Mouse (Mus musculus): ENCODE results near the gene Ngef. TPM values are rescaled to one million over a fixed set of nuclear protein-coding genes. Genes with fewer than 3 reads are reported as not detected.

Ngef gene
- total RNA-seq, 1 experiment: 1.2 TPM

GRCm38 (mm10) chr1:87449432-87449831 is 124.2 kb downstream of the Ngef start:
- Histone ChIP-seq H3K4me3 (ENCODE audit: insufficient read depth in 1 of 2, low read depth in 1 of 2, low read length in 2 of 2, poor library complexity in 1 of 2, severe bottlenecking in 1 of 2) (no peak overlapping the region), H3K27ac (ENCODE audit: insufficient read depth, low read depth, low read length, poor library complexity, severe bottlenecking) (no peak overlapping the region), H3K4me1 (ENCODE audit: control insufficient read depth in 2 of 2, insufficient read depth in 2 of 2, low read length in 2 of 2, poor library complexity in 1 of 2) (no peaks in the 10 kb centered on the region), H3K9ac (ENCODE audit: insufficient read depth, low read depth, low read length, poor library complexity, severe bottlenecking) (no peak overlapping the region), H3K9me3 (ENCODE audit: control insufficient read depth, insufficient read depth, low read depth, low read length) (no peaks in the 10 kb centered on the region), H3K36me3 (ENCODE audit: control insufficient read depth, insufficient read depth, low read length, poor library complexity, severe bottlenecking) (peaks cover 22% of the 10 kb centered on the region)
- in situ Hi-C loops (cut with MboI; ENCODE audit: low sequenced_read_pairs in 2 of 2, unreplicated experiment in 2 of 2): no loop called here
- no peak for TF ChIP-seq ZC3H11A (IDR thresholded peaks at IDR 0.05; ENCODE audit: borderline replicate concordance, low read depth, low read length)
- no peak for TF ChIP-seq HCFC1 (IDR thresholded peaks at IDR 0.05; ENCODE audit: borderline replicate concordance, insufficient read depth, low read length)
- no peak for TF ChIP-seq CHD2 (IDR thresholded peaks at IDR 0.05; ENCODE audit: low read depth, low read length)
- TF ChIP-seq ZNF384 (IDR thresholded peaks at IDR 0.05; ENCODE audit: low read depth, low read length): no peak
- no peak for DNase-seq (ENCODE audit: low read depth, low spot score)

- no peaks in the 10 kb centered on the region for H3K9me3 ChIP-seq (ENCODE audit: control insufficient read depth, insufficient read depth, low read depth, low read length)
- no peak overlapping the region for H3K9ac ChIP-seq (ENCODE audit: insufficient read depth, low read depth, low read length, poor library complexity, severe bottlenecking)
- H3K36me3 ChIP-seq (ENCODE audit: control insufficient read depth, insufficient read depth, low read length, poor library complexity, severe bottlenecking): peaks cover 27% of the 10 kb centered on the region
- H3K4me3 ChIP-seq (ENCODE audit: insufficient read depth in 1 of 2, low read depth in 1 of 2, low read length in 2 of 2, poor library complexity in 1 of 2, severe bottlenecking in 1 of 2): no peak overlapping the region
- TF ChIP-seq MAFK (IDR thresholded peaks at IDR 0.05; ENCODE audit: insufficient read depth, low read depth, low read length) (no peak), ZC3H11A (IDR thresholded peaks at IDR 0.05; ENCODE audit: borderline replicate concordance, low read depth, low read length) (peak; percentile 12; the same call in 1 of the 2 replicates), HCFC1 (IDR thresholded peaks at IDR 0.05; ENCODE audit: borderline replicate concordance, insufficient read depth, low read length) (no peak), CHD2 (IDR thresholded peaks at IDR 0.05; ENCODE audit: low read depth, low read length) (no peak), ZNF384 (IDR thresholded peaks at IDR 0.05; ENCODE audit: low read depth, low read length) (no peak)
- H3K4me1 ChIP-seq (ENCODE audit: control insufficient read depth in 2 of 2, insufficient read depth in 2 of 2, low read length in 2 of 2, poor library complexity in 1 of 2): no peaks in the 10 kb centered on the region
- no peak overlapping the region for H3K27ac ChIP-seq (ENCODE audit: insufficient read depth, low read depth, low read length, poor library complexity, severe bottlenecking)
- DNase-seq (ENCODE audit: low read depth, low spot score): peak; percentile 49
- in situ Hi-C loops (cut with MboI; ENCODE audit: low sequenced_read_pairs in 2 of 2, unreplicated experiment in 2 of 2): no loop called here
Observed at GRCm38 (mm10) chr1:87447183-87448104, 126.2 kb downstream of the Ngef start.

GRCm38 (mm10) chr1:87436583-87436982 is 137.1 kb downstream of the Ngef start:
- Histone ChIP-seq H3K9ac (ENCODE audit: insufficient read depth, low read depth, low read length, poor library complexity, severe bottlenecking) (no peak overlapping the region), H3K4me1 (ENCODE audit: control insufficient read depth in 2 of 2, insufficient read depth in 2 of 2, low read length in 2 of 2, poor library complexity in 1 of 2) (no peaks in the 10 kb centered on the region), H3K27ac (ENCODE audit: insufficient read depth, low read depth, low read length, poor library complexity, severe bottlenecking) (no peak overlapping the region), H3K9me3 (ENCODE audit: control insufficient read depth, insufficient read depth, low read depth, low read length) (no peaks in the 10 kb centered on the region), H3K4me3 (ENCODE audit: insufficient read depth in 1 of 2, low read depth in 1 of 2, low read length in 2 of 2, poor library complexity in 1 of 2, severe bottlenecking in 1 of 2) (no peak overlapping the region), H3K36me3 (ENCODE audit: control insufficient read depth, insufficient read depth, low read length, poor library complexity, severe bottlenecking) (peaks cover 21% of the 10 kb centered on the region)
- in situ Hi-C loops (cut with MboI; ENCODE audit: low sequenced_read_pairs in 2 of 2, unreplicated experiment in 2 of 2): no loop called here
- DNase-seq (ENCODE audit: low read depth, low spot score): no peak
- TF ChIP-seq CHD2 (IDR thresholded peaks at IDR 0.05; ENCODE audit: low read depth, low read length) (no peak), MAFK (IDR thresholded peaks at IDR 0.05; ENCODE audit: insufficient read depth, low read depth, low read length) (no peak), ZC3H11A (IDR thresholded peaks at IDR 0.05; ENCODE audit: borderline replicate concordance, low read depth, low read length) (no peak)

- peaks cover 14% of the 10 kb centered on the region for H3K36me3 ChIP-seq (ENCODE audit: control insufficient read depth, insufficient read depth, low read length, poor library complexity, severe bottlenecking)
- TF ChIP-seq HCFC1 (IDR thresholded peaks at IDR 0.05; ENCODE audit: borderline replicate concordance, insufficient read depth, low read length) (no peak), CHD2 (IDR thresholded peaks at IDR 0.05; ENCODE audit: low read depth, low read length) (no peak), ZNF384 (IDR thresholded peaks at IDR 0.05; ENCODE audit: low read depth, low read length) (no peak), MAFK (IDR thresholded peaks at IDR 0.05; ENCODE audit: insufficient read depth, low read depth, low read length) (no peak), ZC3H11A (IDR thresholded peaks at IDR 0.05; ENCODE audit: borderline replicate concordance, low read depth, low read length) (no peak)
- no peaks in the 10 kb centered on the region for H3K4me1 ChIP-seq (ENCODE audit: control insufficient read depth in 2 of 2, insufficient read depth in 2 of 2, low read length in 2 of 2, poor library complexity in 1 of 2)
- H3K27ac ChIP-seq (ENCODE audit: insufficient read depth, low read depth, low read length, poor library complexity, severe bottlenecking): no peak overlapping the region
- in situ Hi-C loops (cut with MboI; ENCODE audit: low sequenced_read_pairs in 2 of 2, unreplicated experiment in 2 of 2): no loop called here
- no peak overlapping the region for H3K9ac ChIP-seq (ENCODE audit: insufficient read depth, low read depth, low read length, poor library complexity, severe bottlenecking)
- H3K9me3 ChIP-seq (ENCODE audit: control insufficient read depth, insufficient read depth, low read depth, low read length): no peaks in the 10 kb centered on the region
- no peak for DNase-seq (ENCODE audit: low read depth, low spot score)
- H3K4me3 ChIP-seq (ENCODE audit: insufficient read depth in 1 of 2, low read depth in 1 of 2, low read length in 2 of 2, poor library complexity in 1 of 2, severe bottlenecking in 1 of 2): no peak overlapping the region
Observed at GRCm38 (mm10) chr1:87435125-87435524, 138.5 kb downstream of the Ngef start.

Other genes with a start within 250 kb of the Ngef start
- gene Gigyf2, start 246.9 kb downstream of the Ngef start, total RNA-seq (2012; rRNA removed): 58.7 and 69.2 TPM in 2 replicates
- 0.27 and 0.95 TPM in 2 replicates for gene Kcnj13, start 179.1 kb downstream of the Ngef start, total RNA-seq (2012; rRNA removed)
- 1.3 TPM in 1 of 2 replicates, not detected in the other for gene Snorc, start 103.6 kb downstream of the Ngef start, total RNA-seq (2012; rRNA removed)
- gene Neu2, start 64.0 kb downstream of the Ngef start, total RNA-seq (2012; rRNA removed): not detected in 2 replicates
- 39.5 and 52.4 TPM in 2 replicates for gene Inpp5d, start 46.4 kb upstream of the Ngef start, total RNA-seq (2012; rRNA removed)
- gene Atg16l1, start 182.0 kb upstream of the Ngef start, total RNA-seq (2012; rRNA removed): 63.4 and 77.1 TPM in 2 replicates
- 1.3 and 1.7 TPM in 2 replicates for gene Sag, start 229.8 kb upstream of the Ngef start, total RNA-seq (2012; rRNA removed)